Mouse (Mus musculus) adrenal gland, postnatal 10 days (tissue): ENCODE data around the gene Serpinb3c. TPM values are rescaled to one million over a fixed set of nuclear protein-coding genes. Genes with fewer than 3 reads are reported as not detected.
"Not testable (repeated sequence)": the region's sequence is repeated elsewhere in the genome, so short reads cannot be mapped to it uniquely, and the experiment has no call there.

ENCODE experiments used
- DNase-seq: peaks from one replicate; pipeline ENCODE4 v3.0.0; 2021; ENCODE audit warnings: mixed read lengths
- long read RNA-seq, 2 experiments: library from polyadenylated mRNA; stranded (forward); transcript quantifications; one replicate each; pipeline ENCODE4 v2.0.0; 2021
- total RNA-seq, 2 experiments: library from RNA; stranded (reverse); gene quantifications; 2 replicates each; pipeline ENCODE4 v1.2.3; 2021

Gene Serpinb3c
- total RNA-seq: not detected
- long read RNA-seq, experiment 1: 0 reads
- long read RNA-seq, experiment 2: 0 reads

GRCm38 (mm10) chr1:107278261-107278660, at the start of gene Serpinb3c, which contains the start of gene Serpinb3b:
TSS of gene Serpinb3c (minus strand) at chr1:107278371.
TSS of gene Serpinb3b (minus strand) at chr1:107278361.
- DNase-seq: not testable (repeated sequence)

- peak; percentile 4 for DNase-seq
Observed at GRCm38 (mm10) chr1:107243170-107243569, 35.0 kb downstream of the Serpinb3c start.

Other genes with a start within 250 kb of the Serpinb3c start
- not detected for gene Serpinb3a, start 226.1 kb downstream of the Serpinb3c start, total RNA-seq
- not detected for gene Serpinb3d, start 194.9 kb downstream of the Serpinb3c start, total RNA-seq
- not detected for gene Serpinb3b, start within 50 bp of the Serpinb3c start, total RNA-seq
- not detected for gene Serpinb11, start 82.8 kb upstream of the Serpinb3c start, total RNA-seq
- not detected for gene Serpinb7, start 121.3 kb upstream of the Serpinb3c start, total RNA-seq
- gene Serpinb2, start 233.1 kb upstream of the Serpinb3c start, total RNA-seq: under 1 TPM; 0.39 to 0.51 TPM